Mouse (Mus musculus) adrenal gland, postnatal 36 days (tissue): ENCODE measurements at regions not wholly inside any gene's neighbourhood (a gene's known extent, or its start where the extent isn't known, plus 50 kb on each side); places are given as distances from the start of the nearest gene placed in this dataset.
A peak's percentile ranks its signal among the peaks of the same experiment; 100 is the strongest.

Experiments
- DNase-seq, 2 experiments: peaks; one replicate each; pipeline ENCODE4 v3.0.0; 2021; ENCODE audit warnings: mixed read lengths in 1 of 2

DNA sequence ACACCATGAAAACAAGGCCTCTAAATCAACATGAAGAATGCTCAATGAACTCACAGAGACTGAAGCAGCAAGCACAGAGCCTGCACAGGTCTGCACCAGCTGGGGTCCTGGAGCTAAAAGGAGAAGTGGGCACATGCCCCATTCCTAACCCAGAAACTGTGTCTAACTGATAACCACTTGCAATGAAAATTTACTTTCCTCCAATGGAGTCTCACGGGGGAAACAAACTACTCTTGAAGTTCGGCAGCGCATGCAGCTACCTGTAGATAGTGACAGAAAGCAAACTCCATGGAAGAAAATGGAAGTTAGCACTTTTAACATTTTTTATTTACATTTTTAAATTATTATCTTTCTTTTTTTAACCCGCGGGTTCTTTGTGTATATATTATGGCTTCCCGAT lies 76.8 kb upstream of the Akap6 start:
- DNase-seq = no peak

DNA sequence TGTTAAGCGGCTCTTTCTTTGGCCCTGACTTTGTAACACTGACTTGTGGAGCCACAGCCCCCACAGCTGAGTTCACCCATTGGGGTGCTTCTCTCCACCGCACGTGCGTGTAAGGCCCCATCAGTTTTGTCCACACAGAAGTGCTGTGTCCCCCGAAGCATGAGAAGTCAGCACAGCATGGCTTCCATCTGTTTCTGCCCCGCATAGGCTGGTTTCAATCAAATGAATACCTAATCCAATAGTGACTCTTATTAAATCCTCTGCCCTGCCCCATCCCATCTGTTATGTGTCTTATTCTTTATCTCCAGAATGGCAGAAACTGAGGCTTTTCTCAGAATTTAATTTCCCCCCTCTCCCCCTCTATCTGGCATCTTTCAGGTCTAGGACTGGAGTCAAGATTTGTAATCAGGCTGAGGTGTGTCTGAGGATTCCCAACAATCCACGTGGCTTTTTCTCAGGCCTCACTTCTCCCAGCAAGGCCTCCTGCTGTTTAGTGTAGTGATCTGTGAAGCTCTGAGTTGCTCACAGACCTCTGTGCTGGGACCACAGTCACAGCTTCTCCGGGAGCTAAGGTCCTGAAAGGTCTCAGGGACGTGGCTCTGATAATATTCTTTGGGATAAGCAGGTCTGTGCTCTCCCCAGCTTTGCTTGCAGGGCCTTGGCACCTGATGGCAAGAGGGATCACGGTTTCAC lies 75.6 kb upstream of the Akap6 start:
- no peak for DNase-seq

DNA sequence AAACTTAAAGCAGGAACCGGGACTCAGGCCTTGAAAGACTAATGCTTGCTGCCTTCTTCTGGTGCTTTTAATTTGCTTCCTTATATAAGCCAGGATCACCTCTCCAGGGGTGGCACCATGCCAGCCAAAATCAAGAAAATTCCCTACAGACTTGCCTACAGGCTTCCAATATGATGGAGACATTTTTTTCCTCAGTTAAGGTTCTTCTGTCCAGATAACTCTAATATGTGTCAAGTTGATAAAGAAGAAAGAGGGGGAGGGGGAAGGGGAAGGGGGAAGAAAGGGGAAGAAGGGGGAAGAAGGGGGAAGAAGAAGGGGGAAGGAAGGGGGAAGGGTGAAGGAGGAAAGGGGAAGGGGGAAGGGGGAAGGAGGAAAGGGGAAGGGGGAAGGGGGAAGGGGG lies 74.3 kb upstream of the Akap6 start:
- DNase-seq = no peak

DNA sequence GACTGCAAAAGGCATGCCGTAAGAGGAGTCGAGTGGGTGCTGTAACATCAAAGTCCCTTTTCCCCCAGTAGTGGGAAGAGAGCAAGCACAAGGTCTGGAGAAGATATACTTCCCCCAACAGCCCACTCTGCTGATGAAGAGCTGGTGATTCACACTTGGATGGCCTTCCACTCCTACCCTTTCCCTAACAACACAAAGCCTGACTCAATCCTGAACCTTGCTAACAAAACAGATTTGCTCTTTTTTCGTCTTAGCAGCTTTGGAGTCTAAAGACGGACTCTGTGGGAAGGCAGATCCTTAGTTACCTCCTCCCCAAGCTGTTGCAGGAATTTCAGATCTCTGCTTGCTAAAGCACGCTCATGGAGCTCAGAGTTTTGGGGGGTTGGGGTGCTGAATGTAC lies 70.4 kb upstream of the Akap6 start:
- peak; percentile 31 to 38 for DNase-seq

DNA sequence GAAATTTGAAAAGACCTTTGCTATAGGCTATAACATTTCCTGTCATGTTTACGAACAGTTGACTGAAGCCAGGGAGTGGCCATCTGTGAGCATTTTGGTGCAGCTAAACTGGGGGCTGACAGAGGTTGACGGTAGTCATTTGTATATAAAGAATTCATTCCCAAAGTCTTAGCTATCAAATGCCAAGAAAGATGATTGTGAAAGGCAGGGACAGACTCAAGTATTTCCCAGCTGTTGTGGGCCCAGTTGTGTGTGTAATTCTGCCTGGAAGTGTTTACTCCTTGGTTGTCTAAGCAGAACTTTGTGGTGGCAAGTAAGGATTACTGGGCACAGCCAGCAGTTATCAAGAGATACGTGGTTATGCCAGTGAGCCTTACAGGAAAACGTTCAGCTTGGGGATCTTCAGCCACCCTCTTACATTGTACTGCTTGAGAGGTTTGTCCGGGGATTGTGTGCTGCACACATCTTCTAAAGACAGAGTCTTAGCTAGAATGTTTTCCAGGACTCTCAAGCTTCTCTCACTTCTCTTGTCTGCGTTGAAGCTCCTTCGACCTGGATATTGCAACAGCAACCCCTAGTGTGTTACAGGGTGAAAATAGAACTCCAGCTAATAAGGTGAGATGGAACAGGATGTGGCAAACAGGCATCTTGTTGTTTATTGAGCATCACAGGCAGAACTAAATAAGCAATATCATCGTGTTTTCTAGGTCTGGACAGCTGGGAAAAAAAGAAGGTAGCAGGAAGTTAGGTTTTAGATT lies 63.9 kb upstream of the Akap6 start:
- DNase-seq = no peak

DNA sequence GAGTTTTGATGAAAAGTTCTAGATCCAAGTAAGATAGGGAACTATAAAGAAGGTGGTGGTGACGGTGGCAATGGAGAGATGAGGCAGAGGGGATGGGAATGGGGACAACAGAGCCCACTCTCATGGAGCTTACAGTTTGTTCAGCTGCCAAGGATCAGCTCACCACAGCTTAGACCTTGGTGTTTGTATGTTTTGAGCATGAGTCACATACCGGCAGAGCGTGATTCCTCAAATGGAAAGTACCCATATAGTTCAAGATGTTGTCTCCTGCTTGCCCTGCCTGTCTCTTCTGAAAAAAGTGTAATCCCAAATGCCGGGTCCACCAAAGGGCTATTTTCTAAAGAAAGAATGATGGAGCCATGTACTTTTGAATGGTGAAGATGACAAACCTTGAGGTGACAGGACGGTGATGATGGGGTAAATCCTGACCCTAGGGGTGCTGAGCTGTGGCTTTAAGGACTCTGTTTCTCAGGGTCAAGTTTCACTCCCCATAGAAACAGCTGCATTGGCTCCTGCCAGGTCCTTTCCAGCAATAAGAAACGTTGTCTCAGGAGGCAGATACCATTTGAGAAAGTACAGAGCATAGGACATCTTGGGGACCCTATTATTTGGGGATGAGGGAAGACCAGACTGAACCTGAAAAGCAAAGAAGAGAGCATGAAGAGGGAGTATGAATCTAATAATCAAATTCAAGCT lies 62.8 kb upstream of the Akap6 start:
- peak; percentile 26 to 47 for DNase-seq

DNA sequence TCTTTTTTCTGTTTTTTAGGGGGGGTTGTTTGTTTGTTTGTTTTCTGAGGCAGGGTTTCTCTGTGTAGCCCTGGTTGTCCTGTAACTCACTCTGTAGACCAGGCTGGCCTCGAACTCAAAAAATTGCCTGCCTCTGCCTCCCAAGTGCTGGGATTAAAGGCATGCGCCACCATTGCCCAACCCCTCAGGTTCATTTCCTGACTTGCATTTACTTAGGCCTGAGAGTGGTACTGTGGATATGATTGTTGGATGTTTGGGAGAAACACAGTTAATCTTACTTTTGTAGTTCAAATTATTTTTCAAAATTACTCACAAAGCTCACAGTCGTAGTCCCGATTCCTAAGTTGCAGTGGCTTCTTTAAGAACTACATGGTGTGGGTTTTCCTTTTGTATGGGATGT lies 62.3 kb upstream of the Akap6 start:
- no peak for DNase-seq

DNA sequence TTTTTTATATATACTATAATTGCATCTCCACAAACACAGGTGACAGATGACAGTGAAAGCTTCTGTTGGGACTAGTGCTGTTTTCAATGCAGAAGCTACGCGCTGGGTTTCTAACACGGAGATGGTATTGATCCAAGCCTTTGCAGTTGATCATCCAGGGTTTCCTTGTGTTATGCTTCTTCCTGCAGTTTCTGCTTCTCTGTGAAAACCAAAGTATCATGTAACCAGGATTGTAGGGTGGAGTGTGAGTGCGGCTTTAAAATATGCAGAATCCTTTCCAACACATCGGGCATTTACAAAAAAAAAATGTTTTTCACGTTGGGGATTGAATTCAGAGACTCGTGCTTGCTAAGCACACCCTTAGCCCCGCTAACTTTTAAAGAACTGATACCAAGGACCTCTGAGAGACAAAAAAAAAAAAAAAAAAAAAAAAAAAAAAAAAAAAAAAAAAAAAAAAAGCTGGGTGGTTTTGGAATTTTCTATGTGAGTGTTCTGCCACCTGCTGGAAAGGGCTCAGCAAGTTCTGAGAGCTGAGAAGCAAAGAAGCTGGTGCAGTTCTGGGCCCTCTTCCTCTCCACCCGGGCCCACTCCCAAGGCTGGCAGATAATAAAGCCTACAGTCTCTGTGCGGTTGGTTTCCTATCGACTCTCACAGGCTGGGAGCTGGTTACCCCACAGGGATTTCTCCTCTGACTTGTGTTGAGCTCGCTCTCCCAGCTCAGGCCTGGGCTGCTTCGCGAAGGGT lies 61.5 kb upstream of the Akap6 start:
- DNase-seq = peak; percentile 55 to 67

DNA sequence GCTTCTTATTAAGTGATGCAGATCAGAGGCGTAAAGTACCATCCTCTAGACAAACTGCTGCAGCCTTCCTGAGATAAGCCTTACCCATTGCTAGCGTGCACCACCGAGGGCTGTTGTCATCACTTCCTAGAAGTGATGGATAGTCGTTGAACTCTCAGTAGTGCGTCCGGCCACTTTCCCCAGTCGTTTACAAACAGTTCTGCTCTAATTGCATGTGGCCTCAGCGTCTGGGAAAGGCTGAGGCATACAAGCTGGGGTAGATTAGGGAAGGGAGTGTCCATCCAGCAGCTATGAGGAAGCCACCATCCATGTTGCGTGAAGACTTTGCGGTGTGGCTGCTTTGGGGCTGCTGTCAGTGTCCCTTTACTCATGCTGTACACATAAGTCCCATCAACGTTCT lies 60.7 kb upstream of the Akap6 start:
- DNase-seq = no peak

DNA sequence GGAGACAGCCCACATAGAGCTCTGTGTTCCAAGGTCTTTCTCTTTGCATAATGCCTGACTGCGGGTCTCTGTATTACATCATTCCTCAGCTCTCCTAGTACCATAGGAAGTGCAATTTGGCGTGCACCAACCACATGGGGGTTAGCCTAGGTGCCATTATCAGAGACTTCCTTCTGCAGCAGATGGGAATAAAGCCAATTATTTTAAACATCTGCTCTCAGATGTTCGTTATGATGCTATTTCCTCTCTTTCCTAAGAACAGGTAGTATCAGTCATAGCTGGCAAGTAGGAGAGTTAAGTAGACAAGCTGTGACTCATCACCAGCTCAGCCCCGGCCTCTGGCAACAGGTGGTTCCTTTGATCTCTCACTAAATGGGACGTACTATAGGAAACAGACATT lies 55.1 kb upstream of the Akap6 start:
- no peak for DNase-seq
